Mouse (Mus musculus) MEL (cell line): ENCODE results near the gene Cwh43. TPM values are rescaled to one million over a fixed set of nuclear protein-coding genes. Genes with fewer than 3 reads are reported as not detected.

Experiments
- DNase-seq: peaks from one replicate; pipeline ENCODE4 v3.0.0; 2011; ENCODE audit warnings: low read depth, low spot score
- H3K27ac ChIP-seq: 2 replicates; pipeline ENCODE4 v1.5.1; 2012; ENCODE audit warnings: low read depth, mild to moderate bottlenecking, control low read depth, low read length, moderate library complexity; ENCODE audit not compliant: control insufficient read depth
- H3K27me3 ChIP-seq, 2 experiments: fragments of 150-350 bp in 1 of 2; sonication (generic) in 1 of 2; 2 replicates each; pipeline ENCODE4 v1.6.1; 2012; ENCODE audit warnings: low read length in 2 of 2, mild to moderate bottlenecking in 2 of 2, improper control_type of control experiment in 1 of 2, moderate library complexity in 1 of 2; ENCODE audit not compliant: insufficient read depth in 2 of 2, control insufficient read depth in 1 of 2
- H3K36me3 ChIP-seq, 2 experiments: 2 replicates each; pipeline ENCODE4 v1.6.1; 2012 to 2014; ENCODE audit warnings: low read length in 2 of 2, improper control_type of control experiment in 1 of 2, inconsistent platforms in 1 of 2, mild to moderate bottlenecking in 1 of 2; ENCODE audit not compliant: insufficient read depth in 2 of 2, control insufficient read depth in 1 of 2
- H3K4me1 ChIP-seq, 2 experiments: fragments of 150-350 bp in 1 of 2; sonication (generic) in 1 of 2; 2 replicates each; pipeline ENCODE4 v1.6.1; 2012; ENCODE audit warnings: low read length in 2 of 2, improper control_type of control experiment in 1 of 2, mild to moderate bottlenecking in 1 of 2; ENCODE audit not compliant: insufficient read depth in 2 of 2, control insufficient read depth in 1 of 2
- H3K4me3 ChIP-seq, 2 experiments: fragments of 150-350 bp in 1 of 2; sonication (generic) in 1 of 2; 2 replicates each; pipeline ENCODE4 v1.5.1; 2012; ENCODE audit warnings: low read depth in 2 of 2, low read length in 2 of 2, mild to moderate bottlenecking in 2 of 2, moderate library complexity in 2 of 2, control low read depth in 1 of 2, improper control_type of control experiment in 1 of 2; ENCODE audit not compliant: control insufficient read depth in 1 of 2, insufficient read depth in 1 of 2
- H3K79me2 ChIP-seq: 2 replicates; pipeline ENCODE4 v1.6.1; 2012; ENCODE audit warnings: mild to moderate bottlenecking, low read length, moderate library complexity; ENCODE audit not compliant: control insufficient read depth, poor library complexity, insufficient read depth
- H3K9ac ChIP-seq: 2 replicates; pipeline ENCODE4 v1.6.1; 2012; ENCODE audit warnings: low read depth, mild to moderate bottlenecking, control low read depth, low read length, moderate library complexity; ENCODE audit not compliant: control insufficient read depth, poor library complexity, severe bottlenecking
- H3K9me3 ChIP-seq: fragments of 150-350 bp; sonication (generic); replicated peaks from 2 replicates; pipeline ENCODE4 v1.6.1; 2012; ENCODE audit warnings: mild to moderate bottlenecking, low read length, improper control_type of control experiment, moderate library complexity; ENCODE audit not compliant: insufficient read depth
- CHD1 ChIP-seq: IDR thresholded peaks from 2 replicates; pipeline ENCODE4 v1.6.1; 2012; ENCODE audit warnings: low read depth, mild to moderate bottlenecking, inconsistent platforms, low read length, improper control_type of control experiment
- CHD2 ChIP-seq: IDR thresholded peaks from 2 replicates; pipeline ENCODE4 v1.6.1; 2011; ENCODE audit warnings: low read length, improper control_type of control experiment
- CTCF ChIP-seq, 3 experiments: IDR thresholded peaks in 2 of 3; conservative IDR thresholded peaks in 1 of 3; 2 replicates each; pipeline ENCODE4 v1.5.1; 2011 to 2012; ENCODE audit warnings: low read length in 3 of 3, low read depth in 2 of 3, mild to moderate bottlenecking in 2 of 3, improper control_type of control experiment in 1 of 3, inconsistent platforms in 1 of 3, mixed read lengths in 1 of 3, moderate library complexity in 1 of 3; ENCODE audit not compliant: control insufficient read depth in 1 of 3, insufficient read depth in 1 of 3, poor library complexity in 1 of 3, severe bottlenecking in 1 of 3
- E2F4 ChIP-seq: IDR thresholded peaks from 2 replicates; pipeline ENCODE4 v1.6.1; 2011; ENCODE audit warnings: low read depth, low read length, improper control_type of control experiment, borderline replicate concordance
- ELF1 ChIP-seq: IDR thresholded peaks from 2 replicates; pipeline ENCODE4 v1.6.1; 2014; ENCODE audit warnings: low read depth, mild to moderate bottlenecking, inconsistent platforms, low read length, improper control_type of control experiment, moderate library complexity
- EP300 ChIP-seq, 2 experiments: IDR thresholded peaks; 2 replicates each; pipeline ENCODE4 v1.6.1; 2011; ENCODE audit warnings: improper control_type of control experiment in 2 of 2, low read length in 2 of 2, low read depth in 1 of 2, mild to moderate bottlenecking in 1 of 2
- GABPA ChIP-seq: IDR thresholded peaks from 2 replicates; pipeline ENCODE4 v1.6.1; 2012; ENCODE audit warnings: low read depth, mild to moderate bottlenecking, inconsistent platforms, low read length, improper control_type of control experiment, moderate library complexity
- GATA1 ChIP-seq: IDR thresholded peaks from 2 replicates; pipeline ENCODE4 v1.6.1; 2011; ENCODE audit warnings: low read depth, low read length, improper control_type of control experiment
- JUND ChIP-seq: IDR thresholded peaks from 2 replicates; pipeline ENCODE4 v1.6.1; 2011; ENCODE audit warnings: low read depth, mild to moderate bottlenecking, improper control_type of control experiment, low read length
- MAFK ChIP-seq: IDR thresholded peaks from 2 replicates; pipeline ENCODE4 v1.6.1; 2011; ENCODE audit warnings: low read depth, mild to moderate bottlenecking, low read length, improper control_type of control experiment, borderline replicate concordance
- MEF2A ChIP-seq: IDR thresholded peaks from 2 replicates; pipeline ENCODE4 v1.6.1; 2014; ENCODE audit warnings: low read depth, mild to moderate bottlenecking, inconsistent platforms, low read length, improper control_type of control experiment; ENCODE audit not compliant: poor library complexity, insufficient replicate concordance, severe bottlenecking; ENCODE audit errors: extremely low read depth
- MXI1 ChIP-seq: IDR thresholded peaks from 2 replicates; pipeline ENCODE4 v1.6.1; 2011; ENCODE audit warnings: mild to moderate bottlenecking, low read depth, low read length, improper control_type of control experiment
- MYB ChIP-seq: IDR thresholded peaks from 2 replicates; pipeline ENCODE4 v1.6.1; 2011; ENCODE audit warnings: mild to moderate bottlenecking, low read depth, low read length, improper control_type of control experiment
- MYC ChIP-seq: IDR thresholded peaks from 2 replicates; pipeline ENCODE4 v1.6.1; 2011; ENCODE audit warnings: low read depth, mild to moderate bottlenecking, low read length, improper control_type of control experiment, moderate library complexity
- NRF1 ChIP-seq: IDR thresholded peaks from 2 replicates; pipeline ENCODE4 v1.6.1; 2014; ENCODE audit warnings: low read depth, mild to moderate bottlenecking, inconsistent platforms, low read length, improper control_type of control experiment, moderate library complexity; ENCODE audit not compliant: poor library complexity, insufficient read depth, severe bottlenecking
- POLR2AphosphoS2 ChIP-seq: IDR thresholded peaks from 2 replicates; pipeline ENCODE4 v1.6.1; 2011; ENCODE audit warnings: low read length, improper control_type of control experiment
- POLR2AphosphoS5 ChIP-seq: IDR thresholded peaks from 2 replicates; pipeline ENCODE4 v1.6.1; 2012; ENCODE audit warnings: low read depth, borderline replicate concordance, mild to moderate bottlenecking, inconsistent platforms, low read length, moderate library complexity, mixed read lengths
- RAD21 ChIP-seq: IDR thresholded peaks from 2 replicates; pipeline ENCODE4 v1.6.1; 2011; ENCODE audit warnings: mild to moderate bottlenecking, low read depth, low read length, improper control_type of control experiment
- RCOR1 ChIP-seq: IDR thresholded peaks from 2 replicates; pipeline ENCODE4 v1.6.1; 2012; ENCODE audit warnings: low read depth, mild to moderate bottlenecking, inconsistent platforms, low read length, improper control_type of control experiment
- SIN3A ChIP-seq: IDR thresholded peaks from 2 replicates; pipeline ENCODE4 v1.6.1; 2012; ENCODE audit warnings: low read length, improper control_type of control experiment, inconsistent platforms
- SMC3 ChIP-seq: IDR thresholded peaks from 2 replicates; pipeline ENCODE4 v1.6.1; 2011; ENCODE audit warnings: low read depth, low read length, improper control_type of control experiment
- TCF12 ChIP-seq: IDR thresholded peaks from 2 replicates; pipeline ENCODE4 v1.6.1; 2014; ENCODE audit warnings: low read depth, mild to moderate bottlenecking, inconsistent platforms, low read length, improper control_type of control experiment, moderate library complexity
- UBTF ChIP-seq: IDR thresholded peaks from 2 replicates; pipeline ENCODE4 v1.6.1; 2012; ENCODE audit warnings: low read depth, mild to moderate bottlenecking, inconsistent platforms, low read length, improper control_type of control experiment, moderate library complexity, borderline replicate concordance; ENCODE audit not compliant: insufficient read depth
- USF2 ChIP-seq, 2 experiments: IDR thresholded peaks; 2 replicates each; pipeline ENCODE4 v1.6.1; 2011 to 2012; ENCODE audit warnings: improper control_type of control experiment in 2 of 2, low read length in 2 of 2, borderline replicate concordance in 1 of 2, inconsistent platforms in 1 of 2, low read depth in 1 of 2, mild to moderate bottlenecking in 1 of 2; ENCODE audit not compliant: insufficient read depth in 1 of 2
- ZC3H11A ChIP-seq: IDR thresholded peaks from 2 replicates; pipeline ENCODE4 v1.6.1; 2012; ENCODE audit warnings: low read depth, mild to moderate bottlenecking, inconsistent platforms, low read length, improper control_type of control experiment
- ZKSCAN1 ChIP-seq: IDR thresholded peaks from 2 replicates; pipeline ENCODE4 v1.6.1; 2012; ENCODE audit warnings: low read depth, mild to moderate bottlenecking, inconsistent platforms, low read length, improper control_type of control experiment, moderate library complexity
- ZMIZ1 ChIP-seq: IDR thresholded peaks from 2 replicates; pipeline ENCODE4 v1.6.1; 2012; ENCODE audit warnings: low read depth, mild to moderate bottlenecking, inconsistent platforms, low read length, improper control_type of control experiment, moderate library complexity
- ZNF384 ChIP-seq: IDR thresholded peaks from 2 replicates; pipeline ENCODE4 v1.6.1; 2012; ENCODE audit warnings: low read depth, mild to moderate bottlenecking, inconsistent platforms, low read length, improper control_type of control experiment
- polyA plus RNA-seq, 2 experiments: library from polyadenylated mRNA; stranded (reverse) in 1 of 2; unstranded in 1 of 2; fragments of >175 nt in 1 of 2; fragments of >200 nt in 1 of 2; gene quantifications; 2 replicates each; pipeline versions ENCODE4 v1.2.1 to v1.2.4; 2012; ENCODE audit warnings: low replicate concordance in 2 of 2, low read depth in 1 of 2; ENCODE audit not compliant: insufficient read length in 2 of 2, insufficient read depth in 1 of 2, missing spikeins in 1 of 2
- total RNA-seq: library from RNA; depleted of rRNA; stranded (reverse); fragments of 300-350 nt; gene quantifications from 2 replicates; pipeline ENCODE4 v1.2.3, GENCODE M21; 2012

Gene Cwh43
- total and polyA plus RNA-seq, 3 experiments: not detected

DNA sequence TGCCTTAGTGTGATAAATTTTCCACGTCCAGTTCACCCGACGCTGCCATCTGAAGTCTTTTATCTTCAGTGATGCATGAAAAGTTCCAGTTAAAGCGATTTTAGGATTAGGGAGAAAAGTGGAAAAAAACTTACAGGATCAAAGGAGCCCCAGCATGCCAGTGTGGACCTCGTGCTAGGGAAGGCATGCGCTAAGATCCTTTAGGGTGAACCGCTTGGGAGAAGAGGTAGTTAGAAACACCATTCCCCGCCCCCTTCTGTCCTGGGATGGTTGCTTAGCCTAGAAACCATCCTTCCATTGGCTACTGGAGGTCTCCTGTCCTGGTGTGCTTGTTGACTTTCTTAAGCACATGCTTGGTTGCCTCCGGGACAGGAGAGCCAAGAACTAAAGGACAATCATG, 29.8 kb upstream of the Cwh43 start:
- no peak for TF ChIP-seq ZKSCAN1
- no peak for TF ChIP-seq GABPA
- no peak for TF ChIP-seq CHD2
- no peak for TF ChIP-seq POLR2AphosphoS5
- no peak for TF ChIP-seq MYC
- TF ChIP-seq CHD1: no peak
- no peak for TF ChIP-seq JUND
- TF ChIP-seq TCF12: no peak
- TF ChIP-seq NRF1: no peak
- no peak for TF ChIP-seq POLR2AphosphoS2
- TF ChIP-seq MEF2A: no peak
- no peak for TF ChIP-seq RCOR1
- no peak for TF ChIP-seq USF2 (IDR thresholded peaks at IDR 0.05; ENCODE audit: borderline replicate concordance in 1 of 2, insufficient read depth in 1 of 2, low read depth in 1 of 2, low read length in 2 of 2)
- no peak for TF ChIP-seq EP300 (IDR thresholded peaks at IDR 0.05; ENCODE audit: low read depth in 1 of 2, low read length in 2 of 2)
- TF ChIP-seq SIN3A: no peak
- TF ChIP-seq MYB: no peak
- TF ChIP-seq MAFK: no peak
- TF ChIP-seq CTCF (IDR thresholded peaks at IDR 0.05 in 2 of 3, conservative IDR thresholded peaks at IDR 0.05 in 1 of 3; ENCODE audit: control insufficient read depth in 1 of 3, insufficient read depth in 1 of 3, low read depth in 2 of 3, low read length in 3 of 3, poor library complexity in 1 of 3, severe bottlenecking in 1 of 3): no peak
- TF ChIP-seq ZNF384: no peak

GRCm38 (mm10) chr5:73376491-73376890, 29.4 kb upstream of the Cwh43 start:
- H3K9ac ChIP-seq: no peak overlapping the region
- H3K27me3 ChIP-seq: 0 out of 4 replicates have a peak, but pooled peaks cover 0 to 1% of the 10 kb centered on the region in 2 experiments
- no peaks in the 10 kb centered on the region for H3K79me2 ChIP-seq
- H3K4me3 ChIP-seq: no peak overlapping the region
- H3K9me3 ChIP-seq: no peaks in the 10 kb centered on the region
- H3K4me1 ChIP-seq: peaks cover 3 to 8% of the 10 kb centered on the region in 2 experiments; a peak in 3 of 4 replicates
- TF ChIP-seq ZKSCAN1 (no peak), SMC3 (no peak), RAD21 (no peak), CHD1 (no peak), ZMIZ1 (no peak), ELF1 (no peak), ZC3H11A (no peak), GATA1 (no peak), ZNF384 (no peak), MXI1 (no peak), MYC (no peak), UBTF (no peak), POLR2AphosphoS5 (no peak), E2F4 (no peak), TCF12 (no peak)
- TF ChIP-seq, all 39 proteins: peak for 0
- H3K36me3 ChIP-seq: peaks cover 0 to 3% of the 10 kb centered on the region in 2 experiments; a peak in 1 of 4 replicates
- H3K27ac ChIP-seq: no peak overlapping the region
- no peak for DNase-seq

More for the DNA sequence above, 29.8 kb upstream of the Cwh43 start:
- Histone ChIP-seq H3K27ac (no peak overlapping the region), H3K4me1 (peaks cover 3 to 8% of the 10 kb centered on the region in 2 experiments; a peak in 3 of 4 replicates), H3K4me3 (no peak overlapping the region), H3K9ac (no peak overlapping the region), H3K9me3 (no peaks in the 10 kb centered on the region), H3K36me3 (peaks cover 0 to 3% of the 10 kb centered on the region in 2 experiments; a peak in 1 of 4 replicates), H3K27me3 (0 out of 4 replicates have a peak, but pooled peaks cover 0 to 1% of the 10 kb centered on the region in 2 experiments), H3K79me2 (no peaks in the 10 kb centered on the region)
- no peak for DNase-seq
